Mouse (Mus musculus): Measurements from ENCODE around the gene Cdk7. TPM values are rescaled to one million over a fixed set of nuclear protein-coding genes. Genes with fewer than 3 reads are reported as not detected.

The Cdk7 gene
- polyA plus RNA-seq, 2 experiments, result 16.6 to 40.2 TPM

GRCm38 (mm10) chr13:100728086-100728485 lies 2.7 kb downstream of the Cdk7 start:
- peaks cover 7% of the 10 kb centered on the region for H3K36me3 ChIP-seq (replicated peaks; ENCODE audit: control insufficient read depth, insufficient read depth, low read depth)
- no peak overlapping the region for H3K4me2 ChIP-seq (ENCODE audit: low read depth)
- no peak overlapping the region for H3K9ac ChIP-seq (replicated peaks)
- H3K9me3 ChIP-seq (ENCODE audit: control insufficient read depth, low read length), result no peaks in the 10 kb centered on the region
- no peak overlapping the region for H3K27ac ChIP-seq
- ATAC-seq (ENCODE audit: insufficient read depth) (no peak), DNase-seq (ENCODE audit: low read depth in 3 of 3, low spot score in 3 of 3) (no peak)
- peaks cover 13 to 16% of the 10 kb centered on the region in 2 experiments for H3K4me1 ChIP-seq (replicated peaks; ENCODE audit: control insufficient read depth in 2 of 2, insufficient read depth in 2 of 2, low read length in 1 of 2)
- H3K27me3 ChIP-seq (ENCODE audit: control insufficient read depth, insufficient read depth, low read length), result no peaks in the 10 kb centered on the region
- TF ChIP-seq EP300 (IDR thresholded peaks at IDR 0.05; ENCODE audit: low read depth), result no peak
- no peak for TF ChIP-seq CTCF (IDR thresholded peaks at IDR 0.05; ENCODE audit: low read depth)
- WGBS (ENCODE audit: insufficient replicate concordance), result 62% methylated on average over 5 of the region's 5 CpGs
- no peak overlapping the region for H3K4me3 ChIP-seq (ENCODE audit: insufficient read depth in 1 of 2, low read depth in 2 of 2, low read length in 2 of 2)

DNA sequence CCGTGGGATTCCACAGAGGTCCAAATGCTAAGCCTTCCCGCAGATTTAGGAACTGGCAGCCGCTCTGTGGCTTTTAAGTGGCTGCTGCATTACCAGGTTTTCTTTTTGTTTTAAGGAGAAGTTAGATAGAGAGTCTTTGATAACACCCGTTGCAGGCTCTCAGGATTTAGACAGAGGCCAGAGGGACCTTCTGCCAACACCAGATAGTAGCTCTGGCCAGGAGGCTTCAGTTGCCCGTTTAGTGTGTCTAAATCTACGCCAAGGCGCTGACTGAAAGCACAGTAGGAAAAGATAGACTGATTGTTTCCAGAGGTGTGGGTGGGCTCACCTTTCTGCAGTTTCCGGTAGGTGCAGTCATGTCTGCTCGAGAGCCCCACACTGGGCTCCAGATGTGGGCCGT lies 5.5 kb downstream of the Cdk7 start:
- peak overlapping the region; percentile 40 for H3K4me2 ChIP-seq (ENCODE audit: low read depth)
- H3K36me3 ChIP-seq (replicated peaks; ENCODE audit: control insufficient read depth, insufficient read depth, low read depth), result peaks cover 11% of the 10 kb centered on the region
- 14% methylated on average over 10 of the region's 10 CpGs for WGBS (ENCODE audit: insufficient replicate concordance)

GRCm38 (mm10) chr13:100724051-100724754 lies 6.5 kb downstream of the Cdk7 start:
- Histone ChIP-seq H3K4me2 (ENCODE audit: low read depth) (no peak overlapping the region), H3K27me3 (ENCODE audit: control insufficient read depth, insufficient read depth, low read length) (no peaks in the 10 kb centered on the region), H3K9ac (replicated peaks) (no peak overlapping the region), H3K4me3 (ENCODE audit: insufficient read depth in 1 of 2, low read depth in 2 of 2, low read length in 2 of 2) (no peak overlapping the region), H3K36me3 (replicated peaks; ENCODE audit: control insufficient read depth, insufficient read depth, low read depth) (peaks cover 11% of the 10 kb centered on the region), H3K9me3 (ENCODE audit: control insufficient read depth, low read length) (no peaks in the 10 kb centered on the region), H3K4me1 (replicated peaks; ENCODE audit: control insufficient read depth in 2 of 2, insufficient read depth in 2 of 2, low read length in 1 of 2) (peaks cover 8 to 13% of the 10 kb centered on the region in 2 experiments), H3K27ac (no peak overlapping the region)
- ATAC-seq (ENCODE audit: insufficient read depth), result no peak
- no peak for TF ChIP-seq EP300 (IDR thresholded peaks at IDR 0.05; ENCODE audit: low read depth)
- TF ChIP-seq CTCF (IDR thresholded peaks at IDR 0.05; ENCODE audit: low read depth), result no peak
- WGBS (ENCODE audit: insufficient replicate concordance), result 76% methylated on average over 7 of the region's 7 CpGs
- no peak for DNase-seq (ENCODE audit: low read depth in 3 of 3, low spot score in 3 of 3)

More for the DNA sequence above, 5.5 kb downstream of the Cdk7 start:
- peaks cover 13 to 16% of the 10 kb centered on the region in 2 experiments for H3K4me1 ChIP-seq (replicated peaks; ENCODE audit: control insufficient read depth in 2 of 2, insufficient read depth in 2 of 2, low read length in 1 of 2)
- DNase-seq (ENCODE audit: low read depth in 3 of 3, low spot score in 3 of 3) (peak; percentile 37 to 41 (median 39)), ATAC-seq (ENCODE audit: insufficient read depth) (peak; percentile 63)
- H3K27me3 ChIP-seq (ENCODE audit: control insufficient read depth, insufficient read depth, low read length), result no peaks in the 10 kb centered on the region
- no peak overlapping the region for H3K4me3 ChIP-seq (ENCODE audit: insufficient read depth in 1 of 2, low read depth in 2 of 2, low read length in 2 of 2)
- H3K9ac ChIP-seq (replicated peaks), result peak overlapping the region; percentile 18; the same call in 1 of the 2 replicates
- TF ChIP-seq EP300 (IDR thresholded peaks at IDR 0.05; ENCODE audit: low read depth) (peak; percentile 63), CTCF (IDR thresholded peaks at IDR 0.05; ENCODE audit: low read depth) (no peak)
- H3K27ac ChIP-seq, result no peak overlapping the region; the same call in 1 of the 2 replicates
- H3K9me3 ChIP-seq (ENCODE audit: control insufficient read depth, low read length), result no peaks in the 10 kb centered on the region

- H3K9me3 ChIP-seq (ENCODE audit: control insufficient read depth, low read length), result no peaks in the 10 kb centered on the region
- no peak for DNase-seq (ENCODE audit: low read depth in 3 of 3, low spot score in 3 of 3)
- no peak overlapping the region for H3K4me2 ChIP-seq (ENCODE audit: low read depth)
- H3K27me3 ChIP-seq (ENCODE audit: control insufficient read depth, insufficient read depth, low read length), result no peaks in the 10 kb centered on the region
- 67% methylated on average over 5 of the region's 5 CpGs for WGBS (ENCODE audit: insufficient replicate concordance)
- H3K4me3 ChIP-seq (ENCODE audit: insufficient read depth in 1 of 2, low read depth in 2 of 2, low read length in 2 of 2), result no peak overlapping the region
- no peak overlapping the region for H3K27ac ChIP-seq
- no peak for TF ChIP-seq EP300 (IDR thresholded peaks at IDR 0.05; ENCODE audit: low read depth)
- TF ChIP-seq CTCF (IDR thresholded peaks at IDR 0.05; ENCODE audit: low read depth), result no peak
- H3K36me3 ChIP-seq (replicated peaks; ENCODE audit: control insufficient read depth, insufficient read depth, low read depth), result peaks cover 12% of the 10 kb centered on the region
- no peak for ATAC-seq (ENCODE audit: insufficient read depth)
- no peak overlapping the region for H3K9ac ChIP-seq (replicated peaks)
- H3K4me1 ChIP-seq (replicated peaks; ENCODE audit: control insufficient read depth in 2 of 2, insufficient read depth in 2 of 2, low read length in 1 of 2), result peaks cover 5 to 6% of the 10 kb centered on the region in 2 experiments; a peak in 3 of 4 replicates
Observed at GRCm38 (mm10) chr13:100721656-100722055, 9.1 kb downstream of the Cdk7 start.

DNA sequence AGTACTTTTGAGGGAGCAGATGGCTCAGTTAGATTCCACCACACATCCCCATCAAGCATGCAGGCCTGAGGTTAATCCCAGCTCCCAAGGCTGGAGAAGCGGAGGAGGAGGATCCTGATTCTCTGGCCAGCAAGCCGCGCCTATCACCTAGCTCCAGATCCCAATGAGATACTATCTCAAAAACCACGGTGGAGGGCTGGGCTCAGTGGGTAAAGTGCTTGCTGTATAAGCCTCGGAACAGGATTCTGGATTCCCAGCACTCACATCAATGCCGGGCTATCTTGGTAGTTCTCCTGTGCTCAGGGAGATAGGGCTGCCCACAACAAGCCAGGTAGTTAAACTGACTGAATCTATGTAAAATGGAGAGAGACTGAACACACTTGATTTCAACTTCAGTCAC lies 15.3 kb downstream of the Cdk7 start:
- no peaks in the 10 kb centered on the region for H3K4me1 ChIP-seq (replicated peaks; ENCODE audit: control insufficient read depth in 2 of 2, insufficient read depth in 2 of 2, low read length in 1 of 2)
- H3K27ac ChIP-seq, result no peak overlapping the region
- H3K9ac ChIP-seq (replicated peaks), result no peak overlapping the region
- 0 out of 2 replicates have a peak, but pooled peaks have one; percentile 15 for ATAC-seq (ENCODE audit: insufficient read depth)
- 48% methylated on average over 6 of the region's 6 CpGs for WGBS (ENCODE audit: insufficient replicate concordance)
- H3K36me3 ChIP-seq (replicated peaks; ENCODE audit: control insufficient read depth, insufficient read depth, low read depth), result peaks cover 35% of the 10 kb centered on the region
- DNase-seq (ENCODE audit: low read depth in 3 of 3, low spot score in 3 of 3), result no peak
- no peak overlapping the region for H3K4me2 ChIP-seq (ENCODE audit: low read depth)
- TF ChIP-seq EP300 (IDR thresholded peaks at IDR 0.05; ENCODE audit: low read depth) (no peak), CTCF (IDR thresholded peaks at IDR 0.05; ENCODE audit: low read depth) (no peak)
- H3K9me3 ChIP-seq (ENCODE audit: control insufficient read depth, low read length), result no peaks in the 10 kb centered on the region
- H3K4me3 ChIP-seq (ENCODE audit: insufficient read depth in 1 of 2, low read depth in 2 of 2, low read length in 2 of 2), result no peak overlapping the region
- H3K27me3 ChIP-seq (ENCODE audit: control insufficient read depth, insufficient read depth, low read length), result no peaks in the 10 kb centered on the region

All from liver, embryonic 14.5 days (tissue).